Mouse (Mus musculus) hindbrain, postnatal 0 days (tissue): Measurements from ENCODE around the gene Gm4133. TPM values are rescaled to one million over a fixed set of nuclear protein-coding genes. Genes with fewer than 3 reads are reported as not detected.
"Not testable (repeated sequence)": the region's sequence is repeated elsewhere in the genome, so short reads cannot be mapped to it uniquely, and the experiment has no call there.

ENCODE experiments used
- ATAC-seq: fragments of 200-750 bp; cut with Nextera tagmentation; 2 replicates; pipeline ENCODE4 v1.8.0; 2017; ENCODE audit warnings: mild to moderate bottlenecking, moderate TSS enrichment, moderate library complexity
- DNase-seq: peaks from one replicate; pipeline ENCODE4 v3.0.0-alpha.2; 2015; ENCODE audit warnings: low spot score
- H3K27ac ChIP-seq: fragments of 300-500 bp; sonication (generic); 2 replicates; pipeline ENCODE4 v1.5.1; 2014; ENCODE audit warnings: mild to moderate bottlenecking
- H3K27me3 ChIP-seq: fragments of 300-500 bp; sonication (generic); 2 replicates; pipeline ENCODE4 v1.6.1; 2014; ENCODE audit warnings: low read length, mixed read lengths; ENCODE audit not compliant: insufficient read depth
- H3K36me3 ChIP-seq: fragments of 300-500 bp; sonication (generic); 2 replicates; pipeline ENCODE4 v1.6.1; 2014; ENCODE audit warnings: low read length, mixed read lengths; ENCODE audit not compliant: insufficient read depth
- H3K4me1 ChIP-seq: fragments of 300-500 bp; sonication (generic); 2 replicates; pipeline ENCODE4 v1.6.1; 2014; ENCODE audit warnings: antibody characterized with exemption, low read length, mixed read lengths; ENCODE audit not compliant: insufficient read depth
- H3K4me2 ChIP-seq: fragments of 300-500 bp; sonication (generic); 2 replicates; pipeline ENCODE4 v1.6.1; 2014; ENCODE audit warnings: low read depth, mild to moderate bottlenecking, low read length, moderate library complexity, mixed read lengths
- H3K4me3 ChIP-seq: fragments of 300-500 bp; sonication (generic); 2 replicates; pipeline ENCODE4 v1.5.1; 2014; ENCODE audit warnings: low read length
- H3K9ac ChIP-seq: fragments of 300-500 bp; sonication (generic); replicated peaks from 2 replicates; pipeline ENCODE4 v1.6.1; 2014; ENCODE audit warnings: mild to moderate bottlenecking, low read length, moderate library complexity, mixed read lengths
- H3K9me3 ChIP-seq: fragments of 300-500 bp; sonication (generic); 2 replicates; pipeline ENCODE4 v1.6.1; 2016; ENCODE audit warnings: low read length, mixed read lengths
- WGBS: fragments of 180-500 bp; shearing (Covaris S2); extraction: QIAGEN DNeasy Blood & Tissue Kit; methylation state at CpG from one replicate; pipeline ENCODE4 v1.1.7; 2014; 5-methylcytosine and 5-hydroxymethylcytosine counted together
- polyA plus RNA-seq: library from polyadenylated mRNA; unstranded; fragments of >200 nt; fragmentation: Nextera tagmentation; extraction: Ambion mirVana; gene quantifications from 2 replicates; pipeline ENCODE4 v1.2.1, GENCODE M21; 2015
- total RNA-seq: library from RNA; depleted of rRNA; stranded (reverse); fragments of >200 nt; gene quantifications from 2 replicates; pipeline ENCODE4 v1.2.3, GENCODE M21; 2014; rRNA removed

Gm4133 gene
- not detected in 2 replicates for total RNA-seq
- polyA plus RNA-seq: not detected in 2 replicates

DNA sequence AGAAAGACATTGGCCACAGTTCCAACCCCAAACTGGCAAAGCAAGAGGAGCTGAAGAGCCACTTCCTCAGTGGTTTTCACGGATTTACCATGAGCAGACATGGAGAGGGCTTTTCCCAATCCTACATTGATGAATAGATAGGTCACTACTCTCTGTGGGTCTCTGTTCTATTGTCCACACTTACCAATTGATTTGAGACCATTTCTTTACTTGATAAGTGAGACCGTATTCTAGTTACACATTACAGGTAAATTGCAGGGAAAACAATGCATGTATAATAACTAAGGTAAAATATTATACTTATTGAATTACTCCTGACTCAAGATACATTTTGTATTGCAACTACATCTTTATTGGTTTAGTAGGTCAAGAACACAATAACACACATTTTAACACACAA is at the start of gene Gm4133:
Gene Gm4133 (minus strand): TSS at position 101 of the 400 bp plus-strand sequence.
- H3K27me3 ChIP-seq, H3K4me3 ChIP-seq, H3K9ac ChIP-seq, H3K36me3 ChIP-seq, H3K4me2 ChIP-seq, H3K4me1 ChIP-seq, ATAC-seq, DNase-seq, H3K27ac ChIP-seq, H3K9me3 ChIP-seq: not testable (repeated sequence)
- WGBS: no CpG with 5 or more reads among the region's 2 CpGs

- H3K27me3 ChIP-seq, ATAC-seq, H3K4me2 ChIP-seq, H3K4me3 ChIP-seq, H3K4me1 ChIP-seq, H3K9me3 ChIP-seq, DNase-seq, H3K9ac ChIP-seq, H3K27ac ChIP-seq, H3K36me3 ChIP-seq: not testable (repeated sequence)
- no CpG with 5 or more reads among the region's 1 CpGs for WGBS
These were observed 41.4 kb upstream of the Gm4133 start, which contains the start of gene Gm5728 for GRCm38 (mm10) chr7:20375310-20375709. Gene Gm5728, minus strand, starts transcription at chr7:20375410.

Other genes with a start within 250 kb of the Gm4133 start
- not detected in 2 replicates for gene Vmn1r91, start 234.4 kb downstream of the Gm4133 start, total RNA-seq
- not detected in 2 replicates for gene Vmn1r91, start 234.4 kb downstream of the Gm4133 start, polyA plus RNA-seq
- gene Gm16442, start 211.5 kb downstream of the Gm4133 start, total RNA-seq: not detected in 2 replicates
- gene Gm16442, start 211.5 kb downstream of the Gm4133 start, polyA plus RNA-seq: not detected in 2 replicates
- not detected in 2 replicates for gene Vmn1r93, start 195.0 kb downstream of the Gm4133 start, total RNA-seq
- gene Vmn1r93, start 195.0 kb downstream of the Gm4133 start, polyA plus RNA-seq: not detected in 2 replicates
- gene Vmn1r94, start 165.7 kb downstream of the Gm4133 start, total RNA-seq: not detected in 2 replicates
- not detected in 2 replicates for gene Vmn1r94, start 165.7 kb downstream of the Gm4133 start, polyA plus RNA-seq
- gene Vmn1r95, start 140.4 kb downstream of the Gm4133 start, total RNA-seq: not detected in 2 replicates
- not detected in 2 replicates for gene Vmn1r95, start 140.4 kb downstream of the Gm4133 start, polyA plus RNA-seq
- not detected in 2 replicates for gene Gm6164, start 128.5 kb downstream of the Gm4133 start, total RNA-seq
- gene Gm6164, start 128.5 kb downstream of the Gm4133 start, polyA plus RNA-seq: not detected in 2 replicates
- gene Gm4498, start 100.2 kb downstream of the Gm4133 start, total RNA-seq: not detected in 2 replicates
- gene Gm4498, start 100.2 kb downstream of the Gm4133 start, polyA plus RNA-seq: not detected in 2 replicates
- not detected in 2 replicates for gene Gm5890, start 71.2 kb downstream of the Gm4133 start, total RNA-seq
- not detected in 2 replicates for gene Gm5890, start 71.2 kb downstream of the Gm4133 start, polyA plus RNA-seq
- gene Gm5728, start 41.3 kb upstream of the Gm4133 start, total RNA-seq: not detected in 2 replicates
- not detected in 2 replicates for gene Gm5728, start 41.3 kb upstream of the Gm4133 start, polyA plus RNA-seq
- not detected in 2 replicates for gene Vmn1r100, start 83.9 kb upstream of the Gm4133 start, total RNA-seq
- not detected in 2 replicates for gene Vmn1r100, start 83.9 kb upstream of the Gm4133 start, polyA plus RNA-seq
- not detected in 2 replicates for gene Vmn1r101, start 108.5 kb upstream of the Gm4133 start, total RNA-seq
- gene Vmn1r101, start 108.5 kb upstream of the Gm4133 start, polyA plus RNA-seq: not detected in 2 replicates
- not detected in 2 replicates for gene Gm10670, start 140.9 kb upstream of the Gm4133 start, total RNA-seq
- gene Gm10670, start 140.9 kb upstream of the Gm4133 start, polyA plus RNA-seq: not detected in 2 replicates
- not detected in 2 replicates for gene Vmn1r103, start 176.5 kb upstream of the Gm4133 start, total RNA-seq
- not detected in 2 replicates for gene Vmn1r103, start 176.5 kb upstream of the Gm4133 start, polyA plus RNA-seq
- gene Vmn1r104, start 199.8 kb upstream of the Gm4133 start, total RNA-seq: not detected in 2 replicates
- not detected in 2 replicates for gene Vmn1r104, start 199.8 kb upstream of the Gm4133 start, polyA plus RNA-seq
- gene Gm5726, start 211.7 kb upstream of the Gm4133 start, total RNA-seq: not detected in 2 replicates
- gene Gm5726, start 211.7 kb upstream of the Gm4133 start, polyA plus RNA-seq: not detected in 2 replicates
- gene Gm4141, start 242.2 kb upstream of the Gm4133 start, total RNA-seq: not detected in 2 replicates
- gene Gm4141, start 242.2 kb upstream of the Gm4133 start, polyA plus RNA-seq: not detected in 2 replicates